Comparison of ENCODE assay signal across 18 mouse cellular contexts in genomic region chr13:34460969-34461368, GRCm38 (mm10).
DNase-seq lines count a peak whose midpoint lies in the region; ATAC-seq and TF ChIP-seq lines count a peak whose summit lies in the region.
"Had no signal": no experiment of that assay in that cellular context is flagged by ENCODE, and none has a peak within 500 bp of the region (broad histone marks: within the 10 kb centered on the region; RNA-seq: fewer than 3 reads in every experiment).

No protein-coding gene starts in this region.

- no peak overlapping the region for H3K4me2 ChIP-seq in liver, embryonic 16.5 days (ENCODE audit: low read depth, low read length)
- H3K4me2 ChIP-seq in lung, embryonic 14.5 days = no peak overlapping the region
- no peak overlapping the region for H3K4me2 ChIP-seq in midbrain, embryonic 15.5 days
- H3K4me2 ChIP-seq: heart, embryonic 15.5 days had no signal

- WGBS in liver, embryonic 16.5 days (ENCODE audit: insufficient replicate concordance) = 17% methylated on average over 4 of the region's 4 CpGs
- whole genome bisulfite sequencing in lung, embryonic 14.5 days = 33% methylated on average over 4 of the region's 4 CpGs
- WGBS in midbrain, embryonic 15.5 days = 61% methylated on average over 4 of the region's 4 CpGs

- no peaks in the 10 kb centered on the region; the same call in 1 of the 2 replicates for H3K4me1 ChIP-seq in liver, embryonic 16.5 days (ENCODE audit: control insufficient read depth, low read depth, low read length)
- peaks cover 13% of the 10 kb centered on the region for H3K4me1 ChIP-seq in lung, embryonic 14.5 days (ENCODE audit: insufficient read depth)
- H3K4me1 ChIP-seq in midbrain, embryonic 15.5 days = peaks cover 10% of the 10 kb centered on the region; the same call in 1 of the 2 replicates

- TF ChIP-seq CTCF in lung, embryonic 14.5 days (IDR thresholded peaks at IDR 0.05; ENCODE audit: low read depth) = no peak

- no peaks in the 10 kb centered on the region for H3K27me3 ChIP-seq in liver, embryonic 16.5 days (ENCODE audit: control insufficient read depth, insufficient read depth, low read depth, low read length)
- H3K27me3 ChIP-seq in lung, embryonic 14.5 days (ENCODE audit: insufficient read depth, low read length) = no peaks in the 10 kb centered on the region
- H3K27me3 ChIP-seq in midbrain, embryonic 15.5 days (replicated peaks) = no peaks in the 10 kb centered on the region
- H3K27me3 ChIP-seq: heart, embryonic 15.5 days; Patski had no signal

- ATAC-seq in liver, embryonic 16.5 days (ENCODE audit: low read depth) = no peak
- ATAC-seq in lung, embryonic 14.5 days (ENCODE audit: insufficient read depth) = no peak
- no peak for ATAC-seq in midbrain, embryonic 15.5 days (replicated peaks)
- ATAC-seq: Patski had no signal

- no peaks in the 10 kb centered on the region for H3K36me3 ChIP-seq in liver, embryonic 16.5 days (ENCODE audit: control insufficient read depth, insufficient read depth)
- no peaks in the 10 kb centered on the region for H3K36me3 ChIP-seq in lung, embryonic 14.5 days (ENCODE audit: insufficient read depth)
- H3K36me3 ChIP-seq in midbrain, embryonic 15.5 days (replicated peaks) = no peaks in the 10 kb centered on the region
- H3K36me3 ChIP-seq: forebrain, embryonic 10.5 days; heart, embryonic 15.5 days; limb, embryonic 10.5 days had no signal

- H3K27ac ChIP-seq in liver, embryonic 16.5 days (ENCODE audit: low read length) = peak overlapping the region; percentile 52
- no peak overlapping the region for H3K27ac ChIP-seq in lung, embryonic 14.5 days (ENCODE audit: low read depth)
- H3K27ac ChIP-seq in midbrain, embryonic 15.5 days = no peak overlapping the region
- H3K27ac ChIP-seq: forebrain, embryonic 10.5 days; gastrocnemius, adult 2 months; heart, embryonic 15.5 days; limb, embryonic 10.5 days; liver, embryonic 14.5 days had no signal

- no peaks in the 10 kb centered on the region for H3K9me3 ChIP-seq in liver, embryonic 16.5 days (replicated peaks; ENCODE audit: control insufficient read depth, low read length)
- H3K9me3 ChIP-seq in lung, embryonic 14.5 days (ENCODE audit: low read depth, low read length) = no peaks in the 10 kb centered on the region
- H3K9me3 ChIP-seq in midbrain, embryonic 15.5 days = no peaks in the 10 kb centered on the region
- H3K9me3 ChIP-seq: forebrain, embryonic 10.5 days; heart, embryonic 15.5 days; limb, embryonic 10.5 days had no signal

- DNase-seq in liver (no peak), ZHBTc4 (ENCODE audit: low read depth, low spot score) (peak; percentile 71)
- DNase-seq in lung, embryonic 14.5 days = peak; percentile 16
- peak; percentile 81 for DNase-seq in yolk sac, embryonic 10.5 days (ENCODE audit: low spot score)
- no peak for DNase-seq in spleen, adult 18-20 months
- DNase-seq: adrenal gland, postnatal 36 days; cerebellum, adult 18-20 months; gastrocnemius, adult 2 months; heart, postnatal 4 days; kidney, adult 8-10 months; right cerebral cortex, postnatal 25 days had no signal

- no peak overlapping the region for H3K9ac ChIP-seq in liver, embryonic 16.5 days (ENCODE audit: low read depth, low read length)
- no peak overlapping the region for H3K9ac ChIP-seq in lung, embryonic 14.5 days
- no peak overlapping the region for H3K9ac ChIP-seq in midbrain, embryonic 15.5 days
- H3K9ac ChIP-seq: heart, embryonic 15.5 days; liver, embryonic 14.5 days had no signal

- no peak overlapping the region for H3K4me3 ChIP-seq in liver, embryonic 16.5 days (ENCODE audit: low read depth, low read length)
- no peak overlapping the region for H3K4me3 ChIP-seq in lung, embryonic 14.5 days (ENCODE audit: low read depth, low read length)
- no peak overlapping the region for H3K4me3 ChIP-seq in midbrain, embryonic 15.5 days
- H3K4me3 ChIP-seq: forebrain, embryonic 10.5 days; gastrocnemius, adult 2 months; heart, embryonic 15.5 days; limb, embryonic 10.5 days had no signal

Comparison
In these comparisons a context has a peak if more than half of its experiments do, and no peak if none do; other contexts are left out.
1. DNase-seq: peak in ZHBTc4 (single experiment), lung, embryonic 14.5 days (single experiment) and yolk sac, embryonic 10.5 days (single experiment); none in liver (single experiment) and spleen, adult 18-20 months (0 of 2).